Mouse (Mus musculus) forebrain, embryonic 12.5 days (tissue): ENCODE results near the gene Arhgap22. TPM values are rescaled to one million over a fixed set of nuclear protein-coding genes. Genes with fewer than 3 reads are reported as not detected.

Source experiments
- ATAC-seq: fragments of 200-750 bp; cut with Nextera tagmentation; 2 replicates; pipeline ENCODE4 v1.8.0; 2017; ENCODE audit warnings: moderate TSS enrichment; ENCODE audit not compliant: low FRiP score
- H3K27ac ChIP-seq: fragments of 300-500 bp; sonication (generic); 2 replicates; pipeline ENCODE4 v1.5.1; 2016; ENCODE audit warnings: mild to moderate bottlenecking
- H3K27me3 ChIP-seq: fragments of 300-500 bp; sonication (generic); 2 replicates; pipeline ENCODE4 v1.6.1; 2016; ENCODE audit warnings: mild to moderate bottlenecking
- H3K36me3 ChIP-seq: fragments of 300-500 bp; sonication (generic); replicated peaks from 2 replicates; pipeline ENCODE4 v1.6.1; 2016; ENCODE audit warnings: mild to moderate bottlenecking
- H3K4me1 ChIP-seq: fragments of 300-500 bp; sonication (generic); 2 replicates; pipeline ENCODE4 v1.6.1; 2016
- H3K4me2 ChIP-seq: fragments of 300-500 bp; sonication (generic); 2 replicates; pipeline ENCODE4 v1.6.1; 2016; ENCODE audit warnings: mild to moderate bottlenecking, moderate library complexity
- H3K4me3 ChIP-seq: fragments of 300-500 bp; sonication (generic); replicated peaks from 2 replicates; pipeline ENCODE4 v1.5.1; 2016; ENCODE audit warnings: mild to moderate bottlenecking
- H3K9ac ChIP-seq: fragments of 300-500 bp; sonication (generic); 2 replicates; pipeline ENCODE4 v1.6.1; 2016; ENCODE audit warnings: mild to moderate bottlenecking
- H3K9me3 ChIP-seq: fragments of 300-500 bp; sonication (generic); 2 replicates; pipeline ENCODE4 v1.6.1; 2016
- WGBS: fragments of 180-500 bp; shearing (Covaris S2); methylation state at CpG from one replicate; pipeline ENCODE4 v1.1.7; 2016; 5-methylcytosine and 5-hydroxymethylcytosine counted together
- polyA plus RNA-seq: library from polyadenylated mRNA; unstranded; fragments of >200 nt; fragmentation: Nextera tagmentation; extraction: Ambion mirVana; gene quantifications from 2 replicates; pipeline ENCODE4 v1.2.1, GENCODE M21; 2016

Gene Arhgap22
- polyA plus RNA-seq, 1 experiment from 2014 or later, result 0.55 TPM

- Histone ChIP-seq H3K27me3 (0 out of 2 replicates have a peak, but pooled peaks cover 4% of the 10 kb centered on the region), H3K9ac (no peak overlapping the region), H3K4me3 (no peak overlapping the region), H3K36me3 (no peaks in the 10 kb centered on the region), H3K4me2 (no peak overlapping the region), H3K27ac (no peak overlapping the region), H3K4me1 (peaks cover 6% of the 10 kb centered on the region), H3K9me3 (no peaks in the 10 kb centered on the region)
- no peak for ATAC-seq
- 81% methylated on average over 2 of the region's 2 CpGs for WGBS
These were observed 150.2 kb downstream of the Arhgap22 start for GRCm38 (mm10) chr14:33364061-33364460.

- Histone ChIP-seq H3K36me3 (no peaks in the 10 kb centered on the region), H3K27me3 (no peaks in the 10 kb centered on the region), H3K4me2 (no peak overlapping the region), H3K27ac (no peak overlapping the region), H3K9ac (no peak overlapping the region), H3K9me3 (no peaks in the 10 kb centered on the region), H3K4me3 (no peak overlapping the region), H3K4me1 (peaks cover 11% of the 10 kb centered on the region)
- WGBS, result 80% methylated on average over 30 of the region's 30 CpGs
- ATAC-seq, result no peak
These were observed 153.3 kb downstream of the Arhgap22 start for GRCm38 (mm10) chr14:33366891-33367777.

GRCm38 (mm10) chr14:33369375-33369774 lies 155.5 kb downstream of the Arhgap22 start:
- Histone ChIP-seq H3K36me3 (no peaks in the 10 kb centered on the region), H3K9me3 (no peaks in the 10 kb centered on the region), H3K4me1 (peaks cover 5% of the 10 kb centered on the region; the same call in 1 of the 2 replicates), H3K4me2 (no peak overlapping the region), H3K4me3 (no peak overlapping the region), H3K9ac (no peak overlapping the region), H3K27ac (no peak overlapping the region), H3K27me3 (no peaks in the 10 kb centered on the region)
- ATAC-seq, result no peak
- 86% methylated on average over 12 of the region's 12 CpGs for WGBS

GRCm38 (mm10) chr14:33370056-33370455 lies 156.2 kb downstream of the Arhgap22 start:
- H3K4me2 ChIP-seq, result no peak overlapping the region; the same call in 1 of the 2 replicates
- 18% methylated on average over 7 of the region's 7 CpGs for WGBS
- H3K36me3 ChIP-seq, result no peaks in the 10 kb centered on the region
- H3K9me3 ChIP-seq, result no peaks in the 10 kb centered on the region
- H3K9ac ChIP-seq, result no peak overlapping the region
- H3K27ac ChIP-seq, result no peak overlapping the region
- no peak for ATAC-seq
- H3K4me1 ChIP-seq, result peaks cover 5% of the 10 kb centered on the region; the same call in 1 of the 2 replicates
- no peak overlapping the region for H3K4me3 ChIP-seq
- H3K27me3 ChIP-seq, result no peaks in the 10 kb centered on the region

- Histone ChIP-seq H3K27ac (no peak overlapping the region), H3K9me3 (no peaks in the 10 kb centered on the region), H3K4me1 (peaks cover 5% of the 10 kb centered on the region; the same call in 1 of the 2 replicates), H3K27me3 (no peaks in the 10 kb centered on the region), H3K4me2 (no peak overlapping the region), H3K36me3 (no peaks in the 10 kb centered on the region; the same call in 1 of the 2 replicates), H3K4me3 (no peak overlapping the region), H3K9ac (no peak overlapping the region)
- ATAC-seq, result peak; percentile 62
- 21% methylated on average over 3 of the region's 3 CpGs for WGBS
These were observed 157.4 kb downstream of the Arhgap22 start for GRCm38 (mm10) chr14:33371248-33371647.

- Histone ChIP-seq H3K36me3 (no peaks in the 10 kb centered on the region; the same call in 1 of the 2 replicates), H3K27ac (no peak overlapping the region), H3K4me2 (no peak overlapping the region), H3K9me3 (no peaks in the 10 kb centered on the region), H3K9ac (no peak overlapping the region), H3K27me3 (no peaks in the 10 kb centered on the region), H3K4me1 (peaks cover 5% of the 10 kb centered on the region; the same call in 1 of the 2 replicates), H3K4me3 (no peak overlapping the region)
- no peak for ATAC-seq
- 81% methylated on average over 1 of the region's 1 CpGs for WGBS
These were observed 159.4 kb downstream of the Arhgap22 start for GRCm38 (mm10) chr14:33373271-33373670.

- ATAC-seq, result no peak
- no peak overlapping the region for H3K9ac ChIP-seq
- H3K4me1 ChIP-seq, result peaks cover 5% of the 10 kb centered on the region; the same call in 1 of the 2 replicates
- WGBS, result 91% methylated on average over 1 of the region's 1 CpGs
- H3K27me3 ChIP-seq, result no peaks in the 10 kb centered on the region
- no peak overlapping the region for H3K4me3 ChIP-seq
- no peak overlapping the region for H3K27ac ChIP-seq
- no peak overlapping the region for H3K4me2 ChIP-seq
- no peaks in the 10 kb centered on the region; the same call in 1 of the 2 replicates for H3K36me3 ChIP-seq
- no peaks in the 10 kb centered on the region for H3K9me3 ChIP-seq
These were observed 160.3 kb downstream of the Arhgap22 start for GRCm38 (mm10) chr14:33374089-33374488.

GRCm38 (mm10) chr14:33377211-33377610 lies 163.4 kb downstream of the Arhgap22 start:
- H3K9me3 ChIP-seq, result no peaks in the 10 kb centered on the region

GRCm38 (mm10) chr14:33378723-33379122 lies 164.9 kb downstream of the Arhgap22 start:
- Histone ChIP-seq H3K27ac (no peak overlapping the region), H3K36me3 (peaks cover 19% of the 10 kb centered on the region), H3K4me1 (no peaks in the 10 kb centered on the region; the same call in 1 of the 2 replicates), H3K9me3 (no peaks in the 10 kb centered on the region), H3K4me2 (no peak overlapping the region), H3K9ac (no peak overlapping the region), H3K27me3 (no peaks in the 10 kb centered on the region), H3K4me3 (no peak overlapping the region)
- WGBS, result 43% methylated on average over 5 of the region's 5 CpGs
- ATAC-seq, result no peak

More at GRCm38 (mm10) chr14:33377211-33377610, 163.4 kb downstream of the Arhgap22 start:
- H3K9ac ChIP-seq, result no peak overlapping the region
- no peak overlapping the region for H3K4me2 ChIP-seq
- H3K27me3 ChIP-seq, result no peaks in the 10 kb centered on the region
- ATAC-seq, result no peak
- H3K4me3 ChIP-seq, result no peak overlapping the region
- H3K4me1 ChIP-seq, result no peaks in the 10 kb centered on the region; the same call in 1 of the 2 replicates
- H3K27ac ChIP-seq, result no peak overlapping the region
- WGBS, result 95% methylated on average over 3 of the region's 3 CpGs
- peaks cover 10% of the 10 kb centered on the region for H3K36me3 ChIP-seq

GRCm38 (mm10) chr14:33380830-33381457 lies 167.1 kb downstream of the Arhgap22 start:
- Histone ChIP-seq H3K4me1 (no peaks in the 10 kb centered on the region; the same call in 1 of the 2 replicates), H3K9ac (no peak overlapping the region), H3K27me3 (no peaks in the 10 kb centered on the region), H3K4me2 (no peak overlapping the region), H3K36me3 (peaks cover 27% of the 10 kb centered on the region), H3K27ac (no peak overlapping the region), H3K4me3 (no peak overlapping the region), H3K9me3 (no peaks in the 10 kb centered on the region)
- no peak for ATAC-seq
- 88% methylated on average over 6 of the region's 6 CpGs for WGBS

- H3K9me3 ChIP-seq, result no peaks in the 10 kb centered on the region
- ATAC-seq, result no peak
- no peaks in the 10 kb centered on the region for H3K4me1 ChIP-seq
- H3K27me3 ChIP-seq, result no peaks in the 10 kb centered on the region
- H3K4me3 ChIP-seq, result no peak overlapping the region
- H3K36me3 ChIP-seq, result peaks cover 11% of the 10 kb centered on the region; the same call in 1 of the 2 replicates
- H3K9ac ChIP-seq, result no peak overlapping the region
- H3K4me2 ChIP-seq, result no peak overlapping the region
- no peak overlapping the region for H3K27ac ChIP-seq
- WGBS, result 85% methylated on average over 5 of the region's 5 CpGs
These were observed 184.4 kb downstream of the Arhgap22 start for GRCm38 (mm10) chr14:33398065-33398860.

- Histone ChIP-seq H3K4me3 (no peak overlapping the region), H3K4me1 (no peaks in the 10 kb centered on the region), H3K27me3 (no peaks in the 10 kb centered on the region), H3K36me3 (peaks cover 11% of the 10 kb centered on the region; the same call in 1 of the 2 replicates), H3K9me3 (no peaks in the 10 kb centered on the region), H3K9ac (no peak overlapping the region), H3K4me2 (no peak overlapping the region), H3K27ac (no peak overlapping the region)
- no peak for ATAC-seq
- WGBS, result 76% methylated on average over 3 of the region's 3 CpGs
These were observed 186.2 kb downstream of the Arhgap22 start for GRCm38 (mm10) chr14:33400019-33400418.
